Mouse (Mus musculus): ENCODE data around the gene Itga9.

GRCm38 (mm10) chr9:118860613-118861141 is 254.2 kb downstream of the Itga9 start:
- TF ChIP-seq TCF12 (IDR thresholded peaks at IDR 0.05; ENCODE audit: insufficient read depth, poor library complexity, severe bottlenecking) (no peak), POLR2A (IDR thresholded peaks at IDR 0.05; ENCODE audit: insufficient read length, low read depth) (no peak), MAX (IDR thresholded peaks at IDR 0.05; ENCODE audit: low read depth) (no peak), E2F4 (IDR thresholded peaks at IDR 0.05; ENCODE audit: insufficient read depth) (no peak), TCF3 (IDR thresholded peaks at IDR 0.05; ENCODE audit: insufficient read length, low read depth) (no peak), USF1 (IDR thresholded peaks at IDR 0.05; ENCODE audit: low read depth) (no peak)

All from myocyte (in vitro differentiated cells).